11 mouse cellular contexts compared by ENCODE assay signal in genomic region chr9:115045087-115045800, GRCm38 (mm10).
DNase-seq lines count a peak whose midpoint lies in the region; ATAC-seq and TF ChIP-seq lines count a peak whose summit lies in the region.
"Had no signal": no experiment of that assay in that cellular context is flagged by ENCODE, and none has a peak within 500 bp of the region (broad histone marks: within the 10 kb centered on the region; RNA-seq: fewer than 3 reads in every experiment).

No protein-coding gene starts in this region.

- peaks cover 13% of the 10 kb centered on the region for H3K4me1 ChIP-seq in cerebellum, adult 2 months (ENCODE audit: control insufficient read depth, insufficient read depth, low read length)
- H3K4me1 ChIP-seq in forebrain, postnatal 0 days (ENCODE audit: insufficient read depth): no peaks in the 10 kb centered on the region

- intact Hi-C loops in left cerebral cortex, postnatal 4 days (cut with DNase I): no loop called here
- intact Hi-C loops in left cerebral cortex, postnatal 25 days (cut with DNase I): no loop called here

- no peaks in the 10 kb centered on the region for H3K9me3 ChIP-seq in forebrain, postnatal 0 days (ENCODE audit: low read length)

- H3K4me2 ChIP-seq in forebrain, postnatal 0 days (ENCODE audit: low read depth): no peak overlapping the region

- TF ChIP-seq POLR2A in cerebellum, adult 2 months (IDR thresholded peaks at IDR 0.05; ENCODE audit: borderline replicate concordance, insufficient read depth, low read length): no peak

- DNase-seq in gastrocnemius, adult 18-20 months (ENCODE audit: low spot score): peak; percentile 22
- DNase-seq in gastrocnemius, postnatal 10 days: no peak
- peak; percentile 72 for DNase-seq in left cerebral cortex, postnatal 4 days
- DNase-seq in left cerebral cortex, postnatal 25 days (ENCODE audit: low spot score in 2 of 2): no peak
- DNase-seq in cerebellum, adult 2 months: peak; percentile 49 to 60
- no peak for DNase-seq in forebrain, postnatal 0 days
- no peak for DNase-seq in heart, adult 18-20 months
- no peak for DNase-seq in thymus, postnatal 0 days (ENCODE audit: low spot score)
- DNase-seq: adrenal gland, postnatal 10 days; kidney, postnatal 4 days; liver, postnatal 0 days had no signal

- peak; percentile 50; the same call in 1 of the 2 replicates for ATAC-seq in forebrain, postnatal 0 days
- ATAC-seq: liver, postnatal 0 days had no signal

- no peak overlapping the region for H3K27ac ChIP-seq in cerebellum, adult 2 months (ENCODE audit: insufficient read depth, low read length)
- no peak overlapping the region for H3K27ac ChIP-seq in forebrain, postnatal 0 days (ENCODE audit: low read depth, low read length)

- no peak overlapping the region for H3K9ac ChIP-seq in forebrain, postnatal 0 days
- H3K9ac ChIP-seq: liver, postnatal 0 days had no signal

- 17% methylated on average over 16 of the region's 16 CpGs for WGBS in cerebellum, adult 2 months
- 55% methylated on average over 16 of the region's 16 CpGs for WGBS in forebrain, postnatal 0 days

- TF ChIP-seq CTCF in cerebellum, adult 2 months (IDR thresholded peaks at IDR 0.05; ENCODE audit: borderline replicate concordance, insufficient read depth, low read depth, low read length): no peak
- no peak for TF ChIP-seq CTCF in forebrain, postnatal 0 days (IDR thresholded peaks at IDR 0.05; ENCODE audit: low read depth)

- H3K4me3 ChIP-seq in cerebellum, adult 2 months (replicated peaks; ENCODE audit: insufficient read depth, low read depth, low read length): no peak overlapping the region
- no peak overlapping the region for H3K4me3 ChIP-seq in forebrain, postnatal 0 days (ENCODE audit: low read depth, low read length)

- H3K27me3 ChIP-seq in cerebellum, adult 2 months (ENCODE audit: control insufficient read depth, insufficient read depth, low read length): no peaks in the 10 kb centered on the region
- H3K27me3 ChIP-seq in forebrain, postnatal 0 days (ENCODE audit: insufficient read depth, low read length): no peaks in the 10 kb centered on the region

- no peaks in the 10 kb centered on the region for H3K36me3 ChIP-seq in forebrain, postnatal 0 days (ENCODE audit: insufficient read depth)

Comparison
In these comparisons a context has a peak if more than half of its experiments do, and no peak if none do; other contexts are left out.
1. DNase-seq: peak in gastrocnemius, adult 18-20 months (single experiment), left cerebral cortex, postnatal 4 days (single experiment) and cerebellum, adult 2 months (2 of 2); none in gastrocnemius, postnatal 10 days (single experiment), left cerebral cortex, postnatal 25 days (0 of 2), forebrain, postnatal 0 days (single experiment), heart, adult 18-20 months (0 of 2) and thymus, postnatal 0 days (single experiment).